Mouse (Mus musculus) heart, adult 18-20 months (tissue): Measurements from ENCODE around the gene Pdgfra. TPM values are rescaled to one million over a fixed set of nuclear protein-coding genes. Genes with fewer than 3 reads are reported as not detected.

ENCODE experiments used
- DNase-seq, 2 experiments: peaks; one replicate each; pipeline ENCODE4 v3.0.0; 2021 to 2022; ENCODE audit warnings: mixed read lengths in 1 of 2
- long read RNA-seq, 2 experiments: library from polyadenylated mRNA; stranded (forward); transcript quantifications; one replicate each; pipeline ENCODE4 v2.0.0; 2021
- total RNA-seq, 2 experiments: library from RNA; stranded (reverse); gene quantifications; 2 replicates each; pipeline ENCODE4 v1.2.3; 2021

Pdgfra gene
- 10 to 100 TPM; 20.5 to 23.7 TPM for total RNA-seq
- long read RNA-seq, experiment 1, full-length matches to known transcripts: 4 of 12 reads
- long read RNA-seq, experiment 1, partial matches to known transcripts: 8 of 12 reads
- long read RNA-seq, experiment 1, other reads (novel, unspliced or antisense): 0 of 12 reads
- long read RNA-seq, experiment 2, partial matches to known transcripts: 4 of 5 reads
- long read RNA-seq, experiment 2, other reads (novel, unspliced or antisense): 1 of 5 reads

GRCm38 (mm10) chr5:75152021-75152425 is at the start of gene Pdgfra:
TSS of gene Pdgfra (plus strand) at chr5:75152292.
- DNase-seq: peak; percentile 65 to 68

- DNase-seq: no peak
Measured at GRCm38 (mm10) chr5:75106511-75106910, 45.6 kb upstream of the Pdgfra start.

DNA sequence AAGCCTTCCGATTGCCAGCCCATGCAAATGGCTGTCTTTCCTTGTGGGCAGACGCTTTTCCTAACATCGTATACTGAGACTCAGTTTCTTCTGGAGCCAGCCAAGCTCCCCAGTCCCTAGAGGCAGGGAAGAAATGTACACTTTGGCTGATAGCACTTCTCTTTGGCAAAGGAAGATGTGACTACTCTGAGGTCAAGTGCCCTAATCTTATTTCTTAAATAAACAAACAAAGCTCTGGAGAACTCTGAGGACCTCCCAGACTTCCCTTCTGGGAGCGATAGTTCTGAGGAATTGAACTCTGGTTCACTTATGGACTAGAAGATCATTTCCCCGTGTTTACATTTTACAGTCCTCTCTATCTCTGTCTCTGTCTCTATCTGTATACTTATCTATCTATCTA is 42.7 kb upstream of the Pdgfra start:
- no peak for DNase-seq

- no peak for DNase-seq
Measured at GRCm38 (mm10) chr5:75111781-75112180, 40.3 kb upstream of the Pdgfra start.

DNA sequence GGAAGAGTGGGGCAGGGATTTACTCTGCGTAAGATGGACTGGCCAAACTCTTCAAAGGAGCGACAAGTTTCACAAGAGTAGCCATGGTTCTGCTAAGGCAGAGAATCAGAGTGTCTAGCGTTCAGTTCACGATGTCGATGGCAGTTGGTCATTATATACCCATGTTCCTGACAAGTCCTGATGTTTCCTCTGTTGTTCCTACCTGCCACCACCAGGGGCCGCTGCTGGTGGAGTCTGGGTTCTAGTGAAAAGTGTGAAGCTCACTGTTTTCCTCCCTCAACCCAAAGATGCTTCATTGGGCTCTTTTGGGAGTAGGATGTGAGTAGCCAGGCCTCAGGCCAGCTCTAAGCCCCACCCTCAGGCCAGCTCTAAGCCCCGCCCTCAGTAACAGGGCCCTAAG is 33.3 kb upstream of the Pdgfra start:
- no peak for DNase-seq

DNA sequence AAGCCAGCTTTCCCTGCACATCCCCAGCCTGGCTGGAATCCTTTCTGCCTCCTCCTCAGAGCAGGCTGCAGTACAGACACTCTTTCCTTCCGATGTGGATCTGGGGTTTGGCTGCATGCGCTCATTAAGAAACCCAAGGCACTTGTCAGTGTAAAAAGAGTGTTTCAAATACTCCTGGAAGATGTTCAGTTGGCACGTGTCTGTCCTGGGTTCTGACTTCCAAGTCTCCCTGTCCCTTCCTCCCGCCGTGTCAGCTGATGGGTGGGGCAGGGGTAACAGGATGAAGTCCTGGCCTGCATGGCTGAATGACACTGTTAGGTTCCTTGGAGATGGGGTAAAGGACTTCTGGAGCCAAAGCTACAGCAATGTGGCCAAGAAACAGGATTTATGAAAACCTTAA is 30.4 kb upstream of the Pdgfra start:
- DNase-seq: peak; percentile 73 to 83

DNA sequence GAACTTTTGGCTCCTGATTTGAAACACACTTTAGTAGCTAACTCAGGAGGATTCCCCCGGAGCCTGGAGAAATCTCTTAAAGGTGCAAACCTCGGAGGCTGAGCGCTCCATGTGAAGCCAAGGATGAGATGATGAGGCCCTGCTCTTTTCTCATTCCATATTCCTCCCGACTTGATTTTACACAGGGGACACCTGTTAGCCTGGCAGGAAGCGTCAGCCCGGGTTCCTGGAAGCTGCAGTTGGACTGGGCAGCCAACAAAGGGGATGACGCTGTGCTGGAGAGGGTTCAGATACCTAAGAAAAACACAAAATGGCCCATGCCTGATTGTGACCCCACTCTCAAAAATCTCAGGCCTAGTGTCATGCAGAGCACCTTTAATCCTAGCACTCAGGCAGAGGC is 17.4 kb upstream of the Pdgfra start:
- no peak for DNase-seq

DNA sequence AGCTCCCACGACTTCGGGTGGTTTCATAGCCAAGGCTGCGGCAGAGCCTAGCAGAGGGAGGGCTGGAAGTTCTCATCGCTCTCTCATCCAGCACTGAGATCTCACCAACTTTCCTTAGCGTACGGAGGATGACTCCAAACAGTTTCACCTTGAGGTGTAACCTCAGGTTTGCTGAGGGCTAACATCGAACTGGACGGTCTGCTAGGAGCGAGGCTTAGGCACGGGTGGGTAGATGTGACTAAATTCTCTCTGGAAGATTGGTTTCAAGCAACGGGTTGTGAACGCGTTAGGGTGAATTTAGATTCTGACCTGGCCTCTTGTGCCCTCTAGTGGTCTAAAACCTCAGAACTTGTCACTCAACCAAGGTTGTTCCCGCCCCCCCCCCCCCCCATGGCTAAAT is 9.0 kb upstream of the Pdgfra start:
- DNase-seq: peak; percentile 76 to 91

DNA sequence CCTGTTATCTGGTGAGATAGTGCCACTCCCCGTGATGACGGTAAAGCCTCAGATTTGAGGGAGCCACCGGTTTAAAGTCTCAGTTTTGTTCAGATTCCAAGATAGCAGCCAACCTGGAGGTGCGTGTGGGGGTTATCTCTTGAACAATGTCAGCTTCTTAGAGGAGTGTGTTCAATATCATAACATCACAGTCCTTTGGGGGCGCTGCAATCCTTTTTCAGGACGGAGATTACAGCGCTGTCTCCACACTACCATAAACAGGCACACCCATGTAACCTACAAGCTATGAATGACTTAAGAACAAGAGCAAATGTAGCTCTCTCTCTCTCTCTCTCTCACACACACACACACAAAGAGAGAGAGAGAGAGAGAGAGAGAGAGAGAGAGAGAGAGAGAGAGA is 8.3 kb upstream of the Pdgfra start:
- DNase-seq: no peak

GRCm38 (mm10) chr5:75145341-75145740 is 6.8 kb upstream of the Pdgfra start:
- no peak for DNase-seq

- no peak for DNase-seq
Measured at GRCm38 (mm10) chr5:75146469-75146868, 5.6 kb upstream of the Pdgfra start.

- peak; percentile 71 to 78 for DNase-seq
Measured at GRCm38 (mm10) chr5:75148343-75149127, 3.6 kb upstream of the Pdgfra start.

DNA sequence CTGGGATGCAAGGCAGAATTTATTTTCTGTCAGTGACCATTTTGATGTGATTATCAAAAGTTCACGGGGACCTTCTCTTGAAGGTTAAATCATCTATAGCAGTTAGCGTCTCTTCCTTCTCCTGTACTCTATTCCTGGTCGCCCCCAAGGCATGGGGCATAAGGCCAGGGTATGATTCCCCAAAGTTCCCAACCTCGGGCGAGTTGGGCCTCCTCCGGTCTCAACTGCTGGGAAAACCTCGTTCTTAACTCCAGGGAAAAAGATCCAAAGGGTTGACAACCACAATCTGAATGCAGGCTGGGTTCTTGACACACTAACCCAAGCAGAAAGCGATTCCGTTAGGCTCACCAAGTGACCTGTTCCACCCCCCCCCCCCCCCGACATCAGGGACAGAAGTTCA is 2.7 kb upstream of the Pdgfra start:
- DNase-seq: peak in 1 of 2 experiments; percentile 44

GRCm38 (mm10) chr5:75149880-75150279 is 2.2 kb upstream of the Pdgfra start:
- peak; percentile 65 to 67 for DNase-seq

- peak in 1 of 2 experiments; percentile 53 for DNase-seq
Measured at GRCm38 (mm10) chr5:75150341-75150981, 1.6 kb upstream of the Pdgfra start.

GRCm38 (mm10) chr5:75151146-75151900 is 769 bp upstream of the Pdgfra start:
- DNase-seq: peak; percentile 83 to 87

DNA sequence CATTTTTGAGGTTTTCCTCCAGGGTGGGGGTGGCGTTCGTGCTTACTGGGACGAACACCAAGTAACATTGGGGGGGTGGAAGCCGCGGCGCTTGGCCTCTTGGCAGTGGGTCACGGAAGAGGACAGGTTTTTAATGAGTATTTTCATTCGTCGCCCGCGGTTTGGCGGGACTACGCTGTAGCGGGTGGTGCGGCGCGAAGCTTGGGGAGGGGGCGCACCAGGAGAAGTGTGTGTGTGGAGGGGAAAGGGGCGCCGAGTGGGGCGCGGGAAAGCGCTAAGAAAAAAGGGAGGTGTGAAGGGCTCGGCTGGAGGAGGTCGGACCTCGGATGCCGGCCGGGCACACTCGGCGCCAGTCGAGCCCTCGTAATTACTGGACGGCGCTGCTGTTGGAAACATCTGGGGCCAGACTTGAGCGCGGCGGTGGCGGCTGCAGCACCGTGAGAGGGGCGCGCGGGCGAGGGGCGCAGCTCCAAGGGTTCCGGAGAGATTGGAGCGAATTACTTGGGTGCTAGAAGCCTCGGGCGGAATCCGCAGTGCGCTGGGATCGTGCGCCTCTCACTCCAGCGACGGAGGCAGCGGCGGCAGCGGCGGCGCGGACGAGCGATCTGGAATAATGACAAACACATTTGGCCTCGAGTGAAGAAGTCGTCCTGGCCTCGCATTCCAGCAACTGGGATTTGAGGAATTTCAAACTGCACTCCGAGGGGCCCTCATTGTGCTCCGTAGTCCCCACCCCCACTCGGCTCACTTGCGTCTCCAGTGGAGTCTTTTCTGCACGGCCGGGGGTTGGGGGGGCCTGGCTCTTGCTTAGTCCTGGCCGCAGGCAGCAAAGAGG is 916 bp downstream of the Pdgfra start:
- peak; percentile 47 to 65 for DNase-seq

GRCm38 (mm10) chr5:75153626-75153960 is 1.5 kb downstream of the Pdgfra start:
- DNase-seq: no peak

DNA sequence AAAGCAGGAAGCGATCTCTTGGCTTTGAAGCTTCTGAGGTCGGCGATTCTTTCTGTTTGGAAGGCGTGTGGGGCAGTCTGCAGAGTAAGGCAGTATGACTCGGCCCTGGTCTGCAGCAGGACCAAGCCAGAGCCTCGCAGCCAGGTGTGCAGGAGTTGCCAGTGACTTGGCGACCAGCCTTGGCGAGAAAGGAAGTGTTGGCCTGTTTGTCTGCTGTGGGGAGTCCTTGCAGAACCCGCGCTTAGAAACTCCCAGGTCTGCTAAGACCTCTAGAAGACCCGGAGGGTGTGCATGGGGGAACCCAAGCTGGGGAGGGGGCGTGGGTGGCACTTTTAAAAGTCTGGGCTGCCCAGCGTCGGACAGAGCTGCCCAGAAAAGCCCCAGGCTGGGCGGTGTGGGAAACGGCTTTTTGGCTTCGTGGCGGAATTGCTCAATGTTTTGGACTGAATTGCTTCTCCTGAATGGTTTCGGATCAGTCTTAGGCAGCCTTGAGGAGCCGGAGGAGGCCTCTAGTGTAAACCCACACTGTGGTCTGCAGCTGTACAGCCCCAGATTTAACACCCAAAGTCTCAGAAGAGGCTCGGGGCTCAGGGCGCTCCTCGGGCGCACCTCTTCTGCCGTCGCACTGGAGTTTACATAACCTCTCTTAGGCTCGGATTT is 2.0 kb downstream of the Pdgfra start:
- peak; percentile 76 to 88 for DNase-seq

- peak; percentile 63 to 67 for DNase-seq
Measured at GRCm38 (mm10) chr5:75154621-75155235, 2.6 kb downstream of the Pdgfra start.

DNA sequence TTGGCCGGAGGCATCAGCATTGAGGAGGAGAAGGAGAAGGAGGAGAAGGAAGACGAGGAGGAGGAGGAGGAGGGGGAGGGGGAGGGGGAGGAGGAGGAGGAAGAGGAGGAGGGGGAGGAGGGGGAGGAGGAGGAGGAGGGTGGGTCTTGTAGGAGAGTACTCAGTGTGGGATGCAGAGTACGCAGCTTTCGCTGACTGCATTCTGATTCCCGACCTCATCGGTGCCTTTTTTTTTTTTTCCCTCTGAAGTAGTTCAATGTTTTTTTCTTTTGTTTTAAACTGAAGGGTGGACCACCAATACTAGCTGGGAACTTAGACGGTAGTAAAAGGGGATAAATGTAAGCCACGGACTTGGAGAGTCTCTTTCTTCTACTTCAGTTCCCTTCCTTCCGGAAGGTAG is 3.2 kb downstream of the Pdgfra start:
- DNase-seq: no peak
